Mouse (Mus musculus) MEL (cell line): ENCODE results near the gene Pmfbp1.

Experiments used
- CHD1 ChIP-seq: IDR thresholded peaks from 2 replicates; pipeline ENCODE4 v1.6.1; 2012; ENCODE audit warnings: low read depth, mild to moderate bottlenecking, inconsistent platforms, low read length, improper control_type of control experiment
- CTCF ChIP-seq, 3 experiments: IDR thresholded peaks in 2 of 3; conservative IDR thresholded peaks in 1 of 3; 2 replicates each; pipeline ENCODE4 v1.5.1; 2011 to 2012; ENCODE audit warnings: low read length in 3 of 3, low read depth in 2 of 3, mild to moderate bottlenecking in 2 of 3, improper control_type of control experiment in 1 of 3, inconsistent platforms in 1 of 3, mixed read lengths in 1 of 3, moderate library complexity in 1 of 3; ENCODE audit not compliant: control insufficient read depth in 1 of 3, insufficient read depth in 1 of 3, poor library complexity in 1 of 3, severe bottlenecking in 1 of 3
- E2F4 ChIP-seq: IDR thresholded peaks from 2 replicates; pipeline ENCODE4 v1.6.1; 2011; ENCODE audit warnings: low read depth, low read length, improper control_type of control experiment, borderline replicate concordance
- RCOR1 ChIP-seq: IDR thresholded peaks from 2 replicates; pipeline ENCODE4 v1.6.1; 2012; ENCODE audit warnings: low read depth, mild to moderate bottlenecking, inconsistent platforms, low read length, improper control_type of control experiment
- TAL1 ChIP-seq: IDR thresholded peaks from 2 replicates; pipeline ENCODE4 v1.6.1; 2012; ENCODE audit warnings: mild to moderate bottlenecking, inconsistent platforms, low read length, moderate library complexity, mixed read lengths
- USF1 ChIP-seq: IDR thresholded peaks from 2 replicates; pipeline ENCODE4 v1.6.1; 2014; ENCODE audit warnings: low read depth, mild to moderate bottlenecking, inconsistent platforms, low read length, improper control_type of control experiment, moderate library complexity

GRCm38 (mm10) chr8:109535140-109535990 lies 41.5 kb downstream of the Pmfbp1 start:
- TF ChIP-seq TAL1 = no peak; the same call in 1 of the 2 replicates
- no peak for TF ChIP-seq USF1
- peak; percentile 17 for TF ChIP-seq RCOR1
- TF ChIP-seq E2F4 = no peak
- no peak for TF ChIP-seq CHD1
- TF ChIP-seq CTCF (IDR thresholded peaks at IDR 0.05 in 2 of 3, conservative IDR thresholded peaks at IDR 0.05 in 1 of 3; ENCODE audit: control insufficient read depth in 1 of 3, insufficient read depth in 1 of 3, low read depth in 2 of 3, low read length in 3 of 3, poor library complexity in 1 of 3, severe bottlenecking in 1 of 3) = peak; percentile 68 to 94 (median 79)
